Mouse (Mus musculus) forebrain, embryonic 14.5 days (tissue): ENCODE measurements around the gene Tfap2c. TPM values are rescaled to one million over a fixed set of nuclear protein-coding genes. Genes with fewer than 3 reads are reported as not detected.

ENCODE experiments used
- polyA plus RNA-seq: library from polyadenylated mRNA; unstranded; fragments of >200 nt; fragmentation: Nextera tagmentation; extraction: Ambion mirVana; gene quantifications from 2 replicates; pipeline ENCODE4 v1.2.1, GENCODE M21; 2014

Gene Tfap2c
- polyA plus RNA-seq, 1 experiment from 2014 or later, result 21.8 TPM

Other genes with a start within 250 kb of the Tfap2c start
- 51.5 and 53.1 TPM in 2 replicates for gene Fam210b, start 204.0 kb upstream of the Tfap2c start, polyA plus RNA-seq
- 61.8 and 74.2 TPM in 2 replicates for gene Aurka, start 179.1 kb upstream of the Tfap2c start, polyA plus RNA-seq
- gene Cstf1, start 178.9 kb upstream of the Tfap2c start, polyA plus RNA-seq, result 37.8 and 38.6 TPM in 2 replicates
- 0.10 and 0.28 TPM in 2 replicates for gene Cass4, start 155.8 kb upstream of the Tfap2c start, polyA plus RNA-seq
- gene Rtf2, start 109.0 kb upstream of the Tfap2c start, polyA plus RNA-seq, result 106 and 107 TPM in 2 replicates
- gene Gcnt7, start 91.0 kb upstream of the Tfap2c start, polyA plus RNA-seq, result 0.28 and 0.58 TPM in 2 replicates
- 0.44 and 0.67 TPM in 2 replicates for gene Fam209, start 77.1 kb upstream of the Tfap2c start, polyA plus RNA-seq